Mouse (Mus musculus) hindbrain, embryonic 16.5 days (tissue): ENCODE results near the gene Slc23a3. TPM values are rescaled to one million over a fixed set of nuclear protein-coding genes. Genes with fewer than 3 reads are reported as not detected.

ENCODE experiments used
- ATAC-seq: fragments of 200-750 bp; cut with Nextera tagmentation; 2 replicates; pipeline ENCODE4 v1.8.0; 2017; ENCODE audit warnings: moderate TSS enrichment, moderate library complexity
- H3K27ac ChIP-seq: fragments of 300-500 bp; sonication (generic); 2 replicates; pipeline ENCODE4 v1.5.1; 2014; ENCODE audit warnings: low read depth, mild to moderate bottlenecking, control low read depth, low read length, moderate library complexity
- H3K27me3 ChIP-seq: fragments of 300-500 bp; sonication (generic); replicated peaks from 2 replicates; pipeline ENCODE4 v1.6.1; 2014; ENCODE audit warnings: low read length; ENCODE audit not compliant: control insufficient read depth, insufficient read depth
- H3K36me3 ChIP-seq: fragments of 300-500 bp; sonication (generic); 2 replicates; pipeline ENCODE4 v1.6.1; 2014; ENCODE audit warnings: mild to moderate bottlenecking, low read length, moderate library complexity, mixed read lengths; ENCODE audit not compliant: control insufficient read depth, insufficient read depth
- H3K4me1 ChIP-seq: fragments of 300-500 bp; sonication (generic); 2 replicates; pipeline ENCODE4 v1.6.1; 2014; ENCODE audit warnings: low read depth, low read length; ENCODE audit not compliant: control insufficient read depth, insufficient read depth
- H3K4me2 ChIP-seq: fragments of 300-500 bp; sonication (generic); 2 replicates; pipeline ENCODE4 v1.6.1; 2014; ENCODE audit warnings: mild to moderate bottlenecking, low read length, control low read depth, moderate library complexity
- H3K4me3 ChIP-seq: fragments of 300-500 bp; sonication (generic); 2 replicates; pipeline ENCODE4 v1.5.1; 2014; ENCODE audit warnings: mild to moderate bottlenecking, low read length, control low read depth, moderate library complexity
- H3K9ac ChIP-seq: fragments of 300-500 bp; sonication (generic); 2 replicates; pipeline ENCODE4 v1.6.1; 2014; ENCODE audit warnings: low read depth, mild to moderate bottlenecking, control low read depth, low read length, moderate library complexity
- H3K9me3 ChIP-seq: fragments of 300-500 bp; sonication (generic); 2 replicates; pipeline ENCODE4 v1.6.1; 2014; ENCODE audit warnings: mild to moderate bottlenecking, low read length, moderate library complexity; ENCODE audit not compliant: control insufficient read depth
- WGBS: fragments of 180-500 bp; shearing (Covaris S2); extraction: QIAGEN DNeasy Blood & Tissue Kit; methylation state at CpG from one replicate; pipeline ENCODE4 v1.1.7; 2014; 5-methylcytosine and 5-hydroxymethylcytosine counted together
- polyA plus RNA-seq: library from polyadenylated mRNA; unstranded; fragments of >200 nt; fragmentation: Nextera tagmentation; extraction: Ambion mirVana; gene quantifications from 2 replicates; pipeline ENCODE4 v1.2.1, GENCODE M21; 2015

Gene Slc23a3
- polyA plus RNA-seq, 1 experiment from 2014 or later: not detected

GRCm38 (mm10) chr1:75160256-75160617 is 26.5 kb upstream of the Slc23a3 start:
- ATAC-seq: no peak
- Histone ChIP-seq H3K9me3 (no peaks in the 10 kb centered on the region), H3K4me1 (no peaks in the 10 kb centered on the region), H3K4me2 (no peak overlapping the region), H3K4me3 (no peak overlapping the region), H3K27ac (no peak overlapping the region), H3K9ac (no peak overlapping the region), H3K36me3 (no peaks in the 10 kb centered on the region), H3K27me3 (no peaks in the 10 kb centered on the region)
- 84% methylated on average over 4 of the region's 4 CpGs for WGBS

- H3K36me3 ChIP-seq: no peaks in the 10 kb centered on the region
- H3K9me3 ChIP-seq: no peaks in the 10 kb centered on the region
- H3K4me3 ChIP-seq: no peak overlapping the region
- no peak overlapping the region for H3K27ac ChIP-seq
- 74% methylated on average over 5 of the region's 5 CpGs for WGBS
- H3K27me3 ChIP-seq: no peaks in the 10 kb centered on the region
- H3K4me1 ChIP-seq: no peaks in the 10 kb centered on the region
- ATAC-seq: no peak
- H3K4me2 ChIP-seq: no peak overlapping the region
- H3K9ac ChIP-seq: no peak overlapping the region
Observed at GRCm38 (mm10) chr1:75159540-75160255, 26.0 kb upstream of the Slc23a3 start.

GRCm38 (mm10) chr1:75158990-75159389 is 25.3 kb upstream of the Slc23a3 start:
- no peak overlapping the region for H3K27ac ChIP-seq
- ATAC-seq: no peak
- no peaks in the 10 kb centered on the region for H3K27me3 ChIP-seq
- H3K36me3 ChIP-seq: no peaks in the 10 kb centered on the region
- no peak overlapping the region for H3K4me3 ChIP-seq
- no peaks in the 10 kb centered on the region for H3K4me1 ChIP-seq
- no peaks in the 10 kb centered on the region for H3K9me3 ChIP-seq
- no peak overlapping the region for H3K4me2 ChIP-seq
- H3K9ac ChIP-seq: no peak overlapping the region

- Histone ChIP-seq H3K9me3 (no peaks in the 10 kb centered on the region), H3K36me3 (no peaks in the 10 kb centered on the region), H3K9ac (no peak overlapping the region), H3K4me3 (no peak overlapping the region), H3K27me3 (no peaks in the 10 kb centered on the region), H3K4me1 (no peaks in the 10 kb centered on the region), H3K4me2 (no peak overlapping the region), H3K27ac (no peak overlapping the region)
- 78% methylated on average over 3 of the region's 3 CpGs for WGBS
- no peak for ATAC-seq
Observed at GRCm38 (mm10) chr1:75155837-75156236, 22.1 kb upstream of the Slc23a3 start.

- H3K9me3 ChIP-seq: no peaks in the 10 kb centered on the region
- H3K27me3 ChIP-seq: no peaks in the 10 kb centered on the region
- H3K36me3 ChIP-seq: peaks cover 38% of the 10 kb centered on the region
- WGBS: 91% methylated on average over 4 of the region's 4 CpGs
- peaks cover 8% of the 10 kb centered on the region for H3K4me1 ChIP-seq
- no peak overlapping the region for H3K27ac ChIP-seq
- no peak for ATAC-seq
- H3K9ac ChIP-seq: no peak overlapping the region
- H3K4me2 ChIP-seq: no peak overlapping the region
- H3K4me3 ChIP-seq: no peak overlapping the region
Observed at GRCm38 (mm10) chr1:75148727-75149126, 15.0 kb upstream of the Slc23a3 start.

GRCm38 (mm10) chr1:75147411-75148135 is 13.9 kb upstream of the Slc23a3 start:
- no peak for ATAC-seq
- Histone ChIP-seq H3K9ac (no peak overlapping the region), H3K36me3 (peaks cover 38% of the 10 kb centered on the region)

GRCm38 (mm10) chr1:75145589-75145988 is 11.9 kb upstream of the Slc23a3 start:
- Histone ChIP-seq H3K36me3 (peaks cover 38% of the 10 kb centered on the region), H3K27ac (no peak overlapping the region), H3K4me3 (no peak overlapping the region), H3K9me3 (no peaks in the 10 kb centered on the region), H3K4me2 (no peak overlapping the region), H3K9ac (no peak overlapping the region), H3K4me1 (peaks cover 17% of the 10 kb centered on the region), H3K27me3 (no peaks in the 10 kb centered on the region)
- no peak for ATAC-seq
- WGBS: 97% methylated on average over 3 of the region's 3 CpGs

More at GRCm38 (mm10) chr1:75147411-75148135, 13.9 kb upstream of the Slc23a3 start:
- Histone ChIP-seq H3K4me3 (no peak overlapping the region), H3K4me2 (no peak overlapping the region), H3K4me1 (peaks cover 10% of the 10 kb centered on the region), H3K9me3 (no peaks in the 10 kb centered on the region), H3K27me3 (no peaks in the 10 kb centered on the region), H3K27ac (no peak overlapping the region)
- WGBS: 87% methylated on average over 7 of the region's 7 CpGs

GRCm38 (mm10) chr1:75142301-75143261 is 8.9 kb upstream of the Slc23a3 start, which contains the start of the genes Cnppd1 and Retreg2:
TSS of gene Cnppd1 (minus strand) at chr1:75142711.
TSS of gene Retreg2 (plus strand) at chr1:75142778.
- under 1% methylated on average over 87 of the region's 91 CpGs for WGBS
- ATAC-seq: peak; percentile 92
- Histone ChIP-seq H3K4me1 (peaks cover 26% of the 10 kb centered on the region), H3K9me3 (no peaks in the 10 kb centered on the region), H3K4me2 (peak within 1 kb of the TSS; percentile 92), H3K36me3 (peaks cover 37% of the 10 kb centered on the region), H3K27ac (peak within 1 kb of the TSS; percentile 99), H3K9ac (peak within 1 kb of the TSS; percentile 98), H3K27me3 (no peaks in the 10 kb centered on the region), H3K4me3 (peak within 1 kb of the TSS; percentile 95)
